Mouse (Mus musculus): ENCODE data around the gene Uxs1. TPM values are rescaled to one million over a fixed set of nuclear protein-coding genes. Genes with fewer than 3 reads are reported as not detected.

Uxs1 gene
- polyA plus RNA-seq (2012; ENCODE audit: low replicate concordance) = 8.8 and 9.8 TPM in 2 replicates

GRCm38 (mm10) chr1:43827763-43828194 lies at the start of gene Uxs1:
Gene Uxs1, minus strand, starts transcription at chr1:43827800.

GRCm38 (mm10) chr1:43730491-43730924 lies 97.1 kb downstream of the Uxs1 start, which contains the start of gene 1500015O10Rik:
Gene 1500015O10Rik, plus strand, starts transcription at chr1:43730602.

Other genes starting within 250 kb of the Uxs1 start
- not detected in 2 replicates for gene 1500015O10Rik, start 97.2 kb downstream of the Uxs1 start, polyA plus RNA-seq (2012; ENCODE audit: low replicate concordance)
- gene Tpp2, start 105.8 kb upstream of the Uxs1 start, polyA plus RNA-seq (2012; ENCODE audit: low replicate concordance) = 9.7 and 9.9 TPM in 2 replicates
- not detected in 2 replicates for gene Mettl21c, start 192.2 kb upstream of the Uxs1 start, polyA plus RNA-seq (2012; ENCODE audit: low replicate concordance)
- 0.06 and 0.07 TPM in 2 replicates for gene Gm8251, start 234.1 kb upstream of the Uxs1 start, polyA plus RNA-seq (2012; ENCODE audit: low replicate concordance)

Measured in hematopoietic multipotent progenitor cell, adult 10-12 weeks (in vitro differentiated cells).